Mouse (Mus musculus) heart, embryonic 11.5 days (tissue): ENCODE results near the gene Pofut1. TPM values are rescaled to one million over a fixed set of nuclear protein-coding genes. Genes with fewer than 3 reads are reported as not detected.

Experiments used
- ATAC-seq: fragments of 200-750 bp; cut with Nextera tagmentation; replicated peaks from 2 replicates; pipeline ENCODE4 v1.8.0; 2017; ENCODE audit warnings: moderate library complexity; ENCODE audit not compliant: insufficient number of reproducible peaks, low FRiP score, low TSS enrichment
- H3K27ac ChIP-seq: fragments of 300-500 bp; sonication (generic); 2 replicates; pipeline ENCODE4 v1.5.1; 2014; ENCODE audit warnings: mild to moderate bottlenecking, low read depth, low read length
- H3K27me3 ChIP-seq: fragments of 300-500 bp; sonication (generic); 2 replicates; pipeline ENCODE4 v1.6.1; 2014; ENCODE audit warnings: mild to moderate bottlenecking, low read length, mixed read lengths; ENCODE audit not compliant: control insufficient read depth, insufficient read depth
- H3K36me3 ChIP-seq: fragments of 300-500 bp; sonication (generic); 2 replicates; pipeline ENCODE4 v1.6.1; 2014; ENCODE audit warnings: mild to moderate bottlenecking, low read length, moderate library complexity, mixed read lengths; ENCODE audit not compliant: control insufficient read depth, insufficient read depth
- H3K4me1 ChIP-seq: fragments of 300-500 bp; sonication (generic); 2 replicates; pipeline ENCODE4 v1.6.1; 2014; ENCODE audit warnings: low read length; ENCODE audit not compliant: control insufficient read depth, insufficient read depth
- H3K4me2 ChIP-seq: fragments of 300-500 bp; sonication (generic); 2 replicates; pipeline ENCODE4 v1.6.1; 2014; ENCODE audit warnings: mild to moderate bottlenecking, moderate library complexity
- H3K4me3 ChIP-seq: fragments of 300-500 bp; sonication (generic); 2 replicates; pipeline ENCODE4 v1.5.1; 2014; ENCODE audit warnings: low read depth, low read length
- H3K9ac ChIP-seq: fragments of 300-500 bp; sonication (generic); 2 replicates; pipeline ENCODE4 v1.6.1; 2014; ENCODE audit warnings: mild to moderate bottlenecking, low read depth, low read length, moderate library complexity
- H3K9me3 ChIP-seq: fragments of 300-500 bp; sonication (generic); replicated peaks from 2 replicates; pipeline ENCODE4 v1.6.1; 2016; ENCODE audit warnings: low read length; ENCODE audit not compliant: control insufficient read depth
- WGBS: fragments of 180-500 bp; shearing (Covaris S2); extraction: QIAGEN DNeasy Blood & Tissue Kit; methylation state at CpG from one replicate; pipeline ENCODE4 v1.1.7; 2014; ENCODE audit not compliant: insufficient replicate concordance; 5-methylcytosine and 5-hydroxymethylcytosine counted together
- polyA plus RNA-seq: library from polyadenylated mRNA; unstranded; fragments of >200 nt; fragmentation: Nextera tagmentation; extraction: Ambion mirVana; gene quantifications from 2 replicates; pipeline ENCODE4 v1.2.1, GENCODE M21; 2014

Pofut1 gene
- polyA plus RNA-seq, 1 experiment from 2014 or later, result 5.8 TPM

DNA sequence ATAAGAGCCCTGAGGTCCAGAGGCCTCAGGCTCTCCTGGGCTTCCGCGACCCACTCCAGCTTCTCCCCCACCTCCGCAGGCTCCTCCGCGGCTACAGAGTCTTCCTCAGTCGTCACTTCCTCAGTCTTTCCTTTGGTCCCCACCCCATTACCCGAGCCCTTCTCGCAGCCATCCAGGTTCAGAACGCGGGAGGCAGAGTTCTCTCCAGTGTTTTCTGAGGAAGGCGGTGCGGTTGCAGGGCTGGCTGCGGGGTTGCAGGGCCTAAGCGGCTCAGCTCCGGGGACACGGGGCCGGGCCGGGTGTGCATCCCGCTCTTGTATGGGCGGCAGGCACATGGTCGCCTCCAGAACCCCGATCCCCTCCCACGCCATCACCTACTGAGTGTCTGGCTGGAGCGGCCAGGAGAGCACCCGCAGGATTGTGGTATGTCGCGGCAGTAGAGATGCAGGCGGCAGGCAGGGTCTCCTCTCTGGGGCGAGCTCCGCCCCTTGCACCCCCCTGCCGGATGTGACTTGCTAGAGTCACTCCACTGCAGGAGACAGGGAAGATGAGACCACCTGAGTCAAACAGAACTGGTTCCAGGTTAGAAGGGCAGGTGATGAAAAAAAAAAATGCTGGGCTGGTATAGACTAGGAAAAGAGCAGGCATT, 16.3 kb upstream of the Pofut1 start, which contains the start of gene Tspyl3:
Gene Tspyl3 (minus strand): TSS at position 496 of the 649 bp plus-strand sequence.
- peaks cover 19% of the 10 kb centered on the region for H3K4me1 ChIP-seq
- H3K9me3 ChIP-seq, result no peaks in the 10 kb centered on the region
- peak within 1 kb of the TSS; percentile 72 for H3K4me2 ChIP-seq
- peaks cover 5% of the 10 kb centered on the region for H3K36me3 ChIP-seq
- no peaks in the 10 kb centered on the region for H3K27me3 ChIP-seq
- under 1% methylated on average over 31 of the region's 31 CpGs for WGBS
- peak within 1 kb of the TSS; percentile 52 for H3K4me3 ChIP-seq
- H3K9ac ChIP-seq, result peak within 1 kb of the TSS; percentile 71
- ATAC-seq, result no peak
- H3K27ac ChIP-seq, result peak within 1 kb of the TSS; percentile 31; the same call in 1 of the 2 replicates

DNA sequence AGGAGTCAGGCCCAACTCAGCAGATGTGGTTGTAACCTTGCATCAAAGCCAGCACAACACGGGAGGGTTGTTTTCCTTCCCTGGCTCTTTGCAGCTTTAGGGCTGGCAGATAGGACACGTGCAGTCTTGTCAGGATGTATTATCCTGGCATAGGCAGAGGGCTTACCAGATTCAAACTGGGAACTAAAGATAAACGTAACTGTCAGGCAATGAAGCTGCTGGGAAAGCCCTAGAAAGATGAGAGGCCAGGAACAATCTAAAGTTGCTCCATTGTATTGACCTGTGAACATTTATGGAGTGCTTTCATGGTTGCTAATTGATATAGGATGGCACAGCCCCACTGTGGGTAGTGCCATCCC, 15.8 kb upstream of the Pofut1 start:
- H3K36me3 ChIP-seq, result peaks cover 11% of the 10 kb centered on the region
- WGBS, result 8% methylated on average over 3 of the region's 3 CpGs
- H3K4me1 ChIP-seq, result peaks cover 19% of the 10 kb centered on the region
- no peak for ATAC-seq
- no peaks in the 10 kb centered on the region for H3K9me3 ChIP-seq
- peak overlapping the region; percentile 52 for H3K4me3 ChIP-seq
- peak overlapping the region; percentile 72 for H3K4me2 ChIP-seq
- peak overlapping the region; percentile 71 for H3K9ac ChIP-seq
- H3K27me3 ChIP-seq, result no peaks in the 10 kb centered on the region
- H3K27ac ChIP-seq, result peak overlapping the region; percentile 31; the same call in 1 of the 2 replicates

DNA sequence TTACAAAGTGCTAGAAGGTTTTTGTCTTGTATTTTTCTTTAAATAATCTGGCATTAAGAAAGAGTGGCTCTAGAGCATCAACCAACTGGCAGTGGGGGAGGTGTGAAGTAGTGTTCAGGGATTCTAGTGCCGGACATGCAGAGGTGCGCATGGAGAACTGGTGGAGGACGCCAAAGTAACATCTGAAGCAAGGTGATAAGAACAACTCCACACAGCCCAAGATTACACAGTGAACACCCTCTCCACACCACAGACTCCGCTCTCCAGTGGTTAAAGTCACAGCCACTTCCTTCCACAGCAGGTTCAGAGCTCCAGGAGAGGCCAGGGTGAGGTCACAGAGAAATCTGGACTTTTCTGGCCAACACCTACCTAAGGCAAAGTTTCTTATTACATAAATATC, 13.4 kb upstream of the Pofut1 start:
- WGBS, result 57% methylated on average over 4 of the region's 4 CpGs
- Histone ChIP-seq H3K4me2 (no peak overlapping the region), H3K9ac (no peak overlapping the region), H3K27ac (no peak overlapping the region), H3K36me3 (peaks cover 31% of the 10 kb centered on the region), H3K9me3 (no peaks in the 10 kb centered on the region), H3K4me1 (peaks cover 19% of the 10 kb centered on the region), H3K4me3 (no peak overlapping the region), H3K27me3 (no peaks in the 10 kb centered on the region)
- ATAC-seq, result peak; percentile 60; the same call in 1 of the 2 replicates

DNA sequence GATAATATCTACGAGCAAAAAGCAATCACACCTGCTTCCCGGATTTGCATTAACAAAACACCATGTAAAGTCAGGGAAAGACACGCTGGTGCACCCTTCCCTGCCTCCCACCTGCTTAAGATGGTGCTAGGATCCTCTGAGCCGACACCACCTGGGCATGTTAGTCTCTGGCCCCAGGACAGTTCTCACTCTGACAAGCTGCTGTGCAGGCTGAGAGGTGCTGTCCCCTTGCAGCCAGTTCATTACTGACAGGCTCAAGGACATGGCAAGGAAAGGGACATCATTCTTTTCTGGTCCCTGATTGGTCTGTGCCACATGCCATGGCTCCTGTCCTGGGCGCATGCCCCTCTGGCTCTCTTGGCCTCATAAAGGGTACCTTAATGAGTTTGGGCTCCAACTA, 12.8 kb upstream of the Pofut1 start:
- 0 out of 2 replicates have a peak overlapping the region, but pooled peaks have one; percentile 12 for H3K27ac ChIP-seq
- no peak overlapping the region for H3K9ac ChIP-seq
- ATAC-seq, result no peak
- no peak overlapping the region for H3K4me3 ChIP-seq
- peaks cover 19% of the 10 kb centered on the region for H3K4me1 ChIP-seq
- peaks cover 34% of the 10 kb centered on the region for H3K36me3 ChIP-seq
- WGBS, result 83% methylated on average over 5 of the region's 5 CpGs
- no peaks in the 10 kb centered on the region for H3K9me3 ChIP-seq
- H3K27me3 ChIP-seq, result no peaks in the 10 kb centered on the region
- H3K4me2 ChIP-seq, result no peak overlapping the region

DNA sequence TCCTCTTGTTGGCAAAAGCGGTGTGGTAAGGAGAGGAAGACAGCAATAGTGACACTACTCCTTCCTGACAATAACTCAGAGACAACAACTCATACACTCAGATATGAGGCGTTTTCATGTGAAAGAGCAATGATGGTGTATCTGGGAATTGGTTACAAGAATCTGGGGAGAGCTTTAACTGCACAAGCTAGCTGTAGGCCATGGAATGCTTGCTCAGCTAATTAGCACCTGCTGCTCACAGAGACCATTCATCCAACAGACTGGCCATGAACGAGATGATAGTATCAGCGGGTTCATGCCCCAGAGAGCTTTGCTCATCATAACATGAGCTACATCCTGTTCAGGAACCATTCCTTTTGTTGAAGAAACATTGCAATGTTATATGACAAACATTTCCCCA, 4.1 kb upstream of the Pofut1 start:
- Histone ChIP-seq H3K27ac (no peak overlapping the region), H3K4me3 (no peak overlapping the region), H3K36me3 (peaks cover 14% of the 10 kb centered on the region), H3K4me1 (peaks cover 31% of the 10 kb centered on the region), H3K4me2 (no peak overlapping the region), H3K27me3 (no peaks in the 10 kb centered on the region), H3K9ac (no peak overlapping the region), H3K9me3 (no peaks in the 10 kb centered on the region)
- no peak for ATAC-seq
- 73% methylated on average over 4 of the region's 4 CpGs for WGBS

DNA sequence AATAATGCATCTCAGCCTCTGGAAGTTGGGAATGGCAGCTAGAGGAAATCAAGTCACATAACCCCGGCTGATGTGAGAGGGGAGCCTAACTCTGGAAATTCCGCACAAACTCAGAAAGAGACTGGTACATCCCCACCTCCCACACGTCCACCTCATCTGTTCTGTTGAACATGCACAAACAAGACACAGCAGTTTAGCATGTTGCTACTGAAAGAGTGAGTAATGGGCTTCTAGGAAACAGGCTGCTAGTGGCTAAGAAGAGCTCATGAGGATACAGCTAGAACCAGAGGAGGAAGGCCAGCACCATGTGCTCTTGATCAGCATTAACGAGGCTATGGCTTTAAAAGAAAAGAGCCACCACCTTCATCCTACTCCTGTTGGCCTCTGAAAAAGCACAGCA, 3.4 kb upstream of the Pofut1 start:
- Histone ChIP-seq H3K4me2 (peak overlapping the region; percentile 97; the same call in 1 of the 2 replicates), H3K27me3 (no peaks in the 10 kb centered on the region), H3K36me3 (peaks cover 9% of the 10 kb centered on the region), H3K9me3 (no peaks in the 10 kb centered on the region), H3K4me3 (no peak overlapping the region), H3K4me1 (peaks cover 35% of the 10 kb centered on the region), H3K27ac (no peak overlapping the region), H3K9ac (no peak overlapping the region)
- ATAC-seq, result no peak
- 76% methylated on average over 4 of the region's 4 CpGs for WGBS

DNA sequence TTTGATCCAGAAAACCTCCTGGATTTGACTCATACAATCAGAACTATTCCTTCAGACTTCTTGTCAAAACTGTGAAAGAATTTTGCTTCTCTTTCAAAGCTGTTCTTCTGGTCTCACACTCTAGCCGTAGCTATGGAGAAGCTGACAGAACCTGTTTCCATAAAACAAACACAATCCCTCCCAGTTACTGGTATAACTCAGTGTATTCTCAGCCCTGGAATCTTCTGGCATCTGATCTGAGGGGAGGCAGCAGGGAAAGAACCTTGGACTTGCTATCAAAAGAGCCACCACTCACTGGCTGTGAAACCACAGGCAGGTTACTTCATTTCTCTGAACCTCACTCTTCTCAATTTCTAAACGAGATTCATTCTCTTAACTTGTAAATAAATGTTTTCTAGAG, 2.9 kb upstream of the Pofut1 start:
- no peak overlapping the region for H3K27ac ChIP-seq
- no peak for ATAC-seq
- WGBS, result 65% methylated on average over 2 of the region's 2 CpGs
- peak overlapping the region; percentile 97 for H3K4me2 ChIP-seq
- no peaks in the 10 kb centered on the region for H3K9me3 ChIP-seq
- no peak overlapping the region for H3K4me3 ChIP-seq
- H3K27me3 ChIP-seq, result no peaks in the 10 kb centered on the region
- peaks cover 6% of the 10 kb centered on the region; the same call in 1 of the 2 replicates for H3K36me3 ChIP-seq
- peak overlapping the region; percentile 44 for H3K9ac ChIP-seq
- peaks cover 35% of the 10 kb centered on the region for H3K4me1 ChIP-seq

DNA sequence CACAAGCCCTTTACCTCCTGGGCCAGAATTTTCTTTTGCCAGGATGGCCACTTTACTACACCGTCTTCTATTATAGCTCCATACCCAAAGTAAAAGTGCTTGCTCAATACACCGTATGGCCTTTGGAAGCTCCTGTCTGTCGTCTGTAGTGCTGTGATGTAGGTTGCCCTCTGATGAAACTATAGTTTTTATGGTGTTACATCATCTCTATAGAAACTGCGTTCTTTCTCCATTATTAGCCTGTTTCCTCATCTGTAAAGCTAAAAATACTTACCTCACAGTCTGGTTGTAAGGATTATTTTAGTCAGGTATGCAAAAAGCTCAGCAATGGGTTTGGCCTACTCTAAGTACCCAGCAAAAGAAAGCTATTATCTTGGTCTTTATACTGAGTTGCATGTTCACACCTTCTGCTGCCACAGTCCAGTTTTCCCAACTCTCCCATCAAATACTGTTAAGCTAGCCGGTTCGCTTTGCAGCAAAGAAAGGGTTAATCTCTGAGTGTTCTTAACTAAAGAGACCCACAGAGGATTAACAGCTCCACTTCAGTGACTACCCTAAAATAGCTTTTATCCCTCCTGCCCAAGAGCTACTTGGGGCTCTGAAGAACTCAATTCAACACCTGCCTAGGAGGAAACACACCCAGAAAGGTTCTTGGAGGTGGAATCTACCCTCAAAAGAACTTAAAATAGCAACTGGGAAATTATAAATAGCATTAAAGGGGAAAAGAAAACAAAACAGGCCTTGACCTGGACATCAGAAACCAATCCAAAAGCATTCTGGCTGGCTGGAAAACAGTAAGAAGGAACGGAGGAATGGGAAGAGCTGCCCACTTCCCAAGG, 2.1 kb upstream of the Pofut1 start:
- H3K4me3 ChIP-seq, result peak overlapping the region; percentile 99
- peaks cover 2% of the 10 kb centered on the region; the same call in 1 of the 2 replicates for H3K36me3 ChIP-seq
- 46% methylated on average over 7 of the region's 7 CpGs for WGBS
- H3K27me3 ChIP-seq, result no peaks in the 10 kb centered on the region
- ATAC-seq, result no peak
- H3K27ac ChIP-seq, result peak overlapping the region; percentile 98
- H3K4me1 ChIP-seq, result peaks cover 35% of the 10 kb centered on the region
- peak overlapping the region; percentile 99 for H3K9ac ChIP-seq
- H3K4me2 ChIP-seq, result peak overlapping the region; percentile 97
- no peaks in the 10 kb centered on the region for H3K9me3 ChIP-seq
